Mouse (Mus musculus): ENCODE data around the gene Uri1. TPM values are rescaled to one million over a fixed set of nuclear protein-coding genes. Genes with fewer than 3 reads are reported as not detected.

The Uri1 gene
- polyA plus RNA-seq, 1 experiment from 2014 or later = 33.6 TPM

Other genes with a start within 250 kb of the Uri1 start
- gene Zfp536, start 249.9 kb downstream of the Uri1 start, polyA plus RNA-seq (2014; fragmentation: Nextera tagmentation; extraction: Ambion mirVana) = 3.9 and 4.7 TPM in 2 replicates
- 29.2 and 33.2 TPM in 2 replicates for gene Ccne1, start 84.0 kb upstream of the Uri1 start, polyA plus RNA-seq (2014; fragmentation: Nextera tagmentation; extraction: Ambion mirVana)
- 14.4 and 15.2 TPM in 2 replicates for gene 1600014C10Rik, start 159.7 kb upstream of the Uri1 start, polyA plus RNA-seq (2014; fragmentation: Nextera tagmentation; extraction: Ambion mirVana)
- gene Plekhf1, start 204.5 kb upstream of the Uri1 start, polyA plus RNA-seq (2014; fragmentation: Nextera tagmentation; extraction: Ambion mirVana) = 4.0 TPM in 2 replicates
- gene Pop4, start 247.9 kb upstream of the Uri1 start, polyA plus RNA-seq (2014; fragmentation: Nextera tagmentation; extraction: Ambion mirVana) = 41.2 and 42.4 TPM in 2 replicates

Measured in heart, embryonic 14.5 days (tissue).